Mouse (Mus musculus): ENCODE measurements around the gene Ccdc33.

The Ccdc33 gene

GRCm38 (mm10) chr9:58012486-58012885, 106.1 kb downstream of the Ccdc33 start:
- DNase-seq (ENCODE audit: low spot score in 2 of 2): no peak

- no peak for DNase-seq (ENCODE audit: low spot score in 2 of 2)
Measured at GRCm38 (mm10) chr9:58011552-58011951, 107.1 kb downstream of the Ccdc33 start.

- no peak for DNase-seq (ENCODE audit: low spot score in 2 of 2)
Measured at GRCm38 (mm10) chr9:58011027-58011426, 107.6 kb downstream of the Ccdc33 start.

- no peak for DNase-seq (ENCODE audit: low spot score in 2 of 2)
Measured at GRCm38 (mm10) chr9:58009588-58009987, 109.0 kb downstream of the Ccdc33 start.

- no peak for DNase-seq (ENCODE audit: low spot score in 2 of 2)
Measured at GRCm38 (mm10) chr9:58009015-58009362, 109.6 kb downstream of the Ccdc33 start.

GRCm38 (mm10) chr9:58008336-58009014, 110.1 kb downstream of the Ccdc33 start:
- no peak for DNase-seq (ENCODE audit: low spot score in 2 of 2)

- DNase-seq (ENCODE audit: low spot score in 2 of 2): no peak
Measured at GRCm38 (mm10) chr9:58005753-58006461, 112.7 kb downstream of the Ccdc33 start, which contains the start of gene Cyp11a1. Cyp11a1 (plus strand) TSS chr9:58006411.

GRCm38 (mm10) chr9:58003272-58003671, 115.4 kb downstream of the Ccdc33 start:
- no peak for DNase-seq (ENCODE audit: low spot score in 2 of 2)

GRCm38 (mm10) chr9:57999676-58000075, 118.9 kb downstream of the Ccdc33 start:
- no peak for DNase-seq (ENCODE audit: low spot score in 2 of 2)

- no peak for DNase-seq (ENCODE audit: low spot score in 2 of 2)
Measured at GRCm38 (mm10) chr9:57998685-57999084, 119.9 kb downstream of the Ccdc33 start.

GRCm38 (mm10) chr9:57998032-57998659, 120.5 kb downstream of the Ccdc33 start:
- DNase-seq (ENCODE audit: low spot score in 2 of 2): peak in 1 of 2 experiments; percentile 27

- DNase-seq (ENCODE audit: low spot score in 2 of 2): no peak
Measured at GRCm38 (mm10) chr9:57997511-57998031, 121.1 kb downstream of the Ccdc33 start.

GRCm38 (mm10) chr9:57995282-57995681, 123.3 kb downstream of the Ccdc33 start:
- no peak for DNase-seq (ENCODE audit: low spot score in 2 of 2)

GRCm38 (mm10) chr9:57992781-57993591, 125.6 kb downstream of the Ccdc33 start:
- no peak for DNase-seq (ENCODE audit: low spot score in 2 of 2)

GRCm38 (mm10) chr9:57992060-57992459, 126.6 kb downstream of the Ccdc33 start:
- no peak for DNase-seq (ENCODE audit: low spot score in 2 of 2)

- no peak for DNase-seq (ENCODE audit: low spot score in 2 of 2)
Measured at GRCm38 (mm10) chr9:57990438-57991110, 128.0 kb downstream of the Ccdc33 start.

GRCm38 (mm10) chr9:57989309-57989708, 129.3 kb downstream of the Ccdc33 start:
- no peak for DNase-seq (ENCODE audit: low spot score in 2 of 2)

GRCm38 (mm10) chr9:57988098-57988497, 130.5 kb downstream of the Ccdc33 start:
- no peak for DNase-seq (ENCODE audit: low spot score in 2 of 2)

- no peak for DNase-seq (ENCODE audit: low spot score in 2 of 2)
Measured at GRCm38 (mm10) chr9:57986293-57986692, 132.3 kb downstream of the Ccdc33 start.

- no peak for DNase-seq (ENCODE audit: low spot score in 2 of 2)
Measured at GRCm38 (mm10) chr9:57985304-57985703, 133.3 kb downstream of the Ccdc33 start.

GRCm38 (mm10) chr9:57980570-57980969, 138.1 kb downstream of the Ccdc33 start:
- DNase-seq (ENCODE audit: low spot score in 2 of 2): no peak
